In the genomic region with DNA sequence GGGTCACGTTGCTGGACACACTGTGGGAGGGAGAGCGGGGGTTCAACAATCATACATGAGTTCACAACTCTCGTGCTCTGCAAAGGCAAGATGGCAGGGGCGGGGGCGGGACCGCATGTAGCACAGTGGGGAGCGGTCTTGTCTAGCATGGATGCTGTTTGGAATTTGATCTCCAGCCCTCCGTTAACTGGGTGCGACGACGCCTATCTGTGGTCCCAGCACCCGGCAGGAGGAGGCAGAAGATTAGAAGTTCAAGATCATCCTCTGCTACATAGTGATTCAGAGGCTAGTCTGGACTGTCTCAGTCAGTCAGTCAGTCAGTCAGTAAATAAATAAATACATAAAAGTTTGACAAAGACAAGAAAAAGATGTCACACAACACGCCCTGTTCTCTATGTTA, we compare ENCODE assay signal across 21 mouse cellular contexts. TPM values are rescaled to one million over a fixed set of nuclear protein-coding genes. Genes with fewer than 3 reads are reported as not detected.
"Had no signal": no experiment of that assay in that cellular context is flagged by ENCODE, and none has a peak within 500 bp of the region (broad histone marks: within the 10 kb centered on the region; RNA-seq: fewer than 3 reads in every experiment).

No protein-coding gene starts in this region.

- H3K4me2 ChIP-seq: liver, embryonic 15.5 days; lung, embryonic 14.5 days; midbrain, embryonic 11.5 days; midbrain, embryonic 13.5 days; midbrain, embryonic 15.5 days; neural tube, embryonic 13.5 days; neural tube, embryonic 15.5 days had no signal

- H3K27ac ChIP-seq: liver, embryonic 15.5 days; midbrain, embryonic 13.5 days; midbrain, embryonic 15.5 days; neural tube, embryonic 13.5 days; neural tube, embryonic 15.5 days had no signal

- DNase-seq: lung, adult 18-20 months; lung, embryonic 14.5 days; lung, postnatal 10 days; lung, postnatal 4 days; retina, postnatal 1 day; right cerebral cortex, adult 18-20 months; right cerebral cortex, postnatal 25 days; right cerebral cortex, postnatal 4 days; spleen, adult 18-20 months; thymus, adult 18-20 months; thymus, postnatal 36 days had no signal

- H3K4me1 ChIP-seq: liver, embryonic 15.5 days; midbrain, embryonic 13.5 days; midbrain, embryonic 15.5 days; neural tube, embryonic 13.5 days; neural tube, embryonic 15.5 days had no signal

- ATAC-seq: midbrain, embryonic 13.5 days; midbrain, embryonic 15.5 days had no signal

- H3K36me3 ChIP-seq: liver, embryonic 15.5 days; midbrain, embryonic 13.5 days; midbrain, embryonic 15.5 days; neural tube, embryonic 13.5 days; neural tube, embryonic 15.5 days had no signal

- H3K9ac ChIP-seq: liver, embryonic 15.5 days; lung, embryonic 14.5 days; midbrain, embryonic 13.5 days; midbrain, embryonic 15.5 days; neural tube, embryonic 13.5 days; neural tube, embryonic 15.5 days had no signal

- H3K4me3 ChIP-seq: liver, embryonic 15.5 days; midbrain, embryonic 13.5 days; midbrain, embryonic 15.5 days; neural tube, embryonic 13.5 days; neural tube, embryonic 15.5 days had no signal

- H3K9me3 ChIP-seq: liver, embryonic 15.5 days; midbrain, embryonic 13.5 days; midbrain, embryonic 15.5 days; neural tube, embryonic 13.5 days; neural tube, embryonic 15.5 days had no signal

- H3K27me3 ChIP-seq: midbrain, embryonic 13.5 days; midbrain, embryonic 15.5 days; neural tube, embryonic 13.5 days; neural tube, embryonic 15.5 days had no signal

RNA-seq across cellular contexts. Expression of a gene that starts 14.0 kb away (rescaled TPM):
- polyA plus RNA-seq: liver, embryonic 15.5 days; lung, embryonic 14.5 days; lung, embryonic 16.5 days; midbrain, embryonic 11.5 days; midbrain, embryonic 13.5 days; midbrain, embryonic 15.5 days; neural tube, embryonic 11.5 days; neural tube, embryonic 13.5 days; stomach, embryonic 14.5 days had no signal

RNA-seq across cellular contexts. Expression of a gene that starts 27.4 kb away (rescaled TPM):
- total RNA-seq: megakaryocyte, adult 5-6 weeks had no signal
